Mouse (Mus musculus) lung, postnatal 0 days (tissue): ENCODE measurements around the gene Rgs8.

Experiments used
- CTCF ChIP-seq: IDR thresholded peaks from 2 replicates; pipeline ENCODE4 v1.5.1; 2016; ENCODE audit warnings: antibody characterized with exemption, mild to moderate bottlenecking
- EP300 ChIP-seq: IDR thresholded peaks from 2 replicates; pipeline ENCODE4 v1.6.1; 2016; ENCODE audit warnings: antibody characterized with exemption, mild to moderate bottlenecking, control low read depth

- TF ChIP-seq CTCF (no peak), EP300 (no peak)
Measured at GRCm38 (mm10) chr1:153696541-153696940, 43.7 kb downstream of the Rgs8 start.
